Mouse (Mus musculus): ENCODE measurements around the gene Lrfn1.

The Lrfn1 gene

DNA sequence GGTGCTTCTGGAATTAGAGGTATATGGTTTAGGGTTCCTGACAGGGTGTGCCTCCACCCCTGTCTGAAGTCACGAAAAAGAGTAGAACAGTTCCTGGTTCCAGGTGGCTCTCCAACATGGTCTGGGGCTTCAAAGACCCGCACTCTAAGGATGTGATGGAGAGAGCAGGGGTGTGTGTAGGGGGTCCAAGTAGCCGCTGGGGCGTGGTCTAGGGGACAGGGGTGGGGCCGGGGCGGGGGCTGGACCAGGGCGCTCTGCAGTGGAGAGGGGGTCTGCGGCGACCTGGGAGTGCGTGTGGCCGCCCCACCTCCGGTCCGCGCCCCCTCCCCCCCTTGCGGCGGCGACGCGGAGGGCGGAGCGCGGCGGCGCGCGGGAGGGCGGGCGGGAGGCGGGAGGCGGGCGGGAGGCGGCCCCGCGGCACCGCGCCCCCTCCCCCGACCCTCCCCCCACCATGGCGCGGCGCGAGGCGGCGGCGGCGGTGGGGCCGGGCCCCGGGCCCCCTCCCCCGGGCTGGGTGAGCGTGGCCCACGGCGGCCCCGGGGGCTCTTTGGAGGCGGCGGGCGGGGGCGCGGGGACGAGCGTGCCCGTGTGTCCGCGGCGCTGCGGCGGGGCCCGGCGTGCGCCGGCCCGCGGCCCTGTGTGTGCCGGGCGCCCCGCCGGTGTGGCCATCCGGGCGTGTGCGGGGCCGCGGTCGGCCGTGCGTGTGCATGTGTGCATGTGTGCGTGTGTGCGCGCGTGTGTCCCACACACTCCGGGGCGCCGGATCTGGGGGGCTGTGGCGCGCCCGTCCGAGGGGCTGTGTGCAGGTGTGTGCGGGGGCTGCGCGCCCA is at the start of gene Lrfn1:
TSS of gene Lrfn1 (plus strand) at position 450 of the 830 bp plus-strand sequence.
- DNase-seq = no peak

- no peak for DNase-seq
Measured at GRCm38 (mm10) chr7:28410841-28411475, 40.8 kb upstream of the Lrfn1 start.

DNA sequence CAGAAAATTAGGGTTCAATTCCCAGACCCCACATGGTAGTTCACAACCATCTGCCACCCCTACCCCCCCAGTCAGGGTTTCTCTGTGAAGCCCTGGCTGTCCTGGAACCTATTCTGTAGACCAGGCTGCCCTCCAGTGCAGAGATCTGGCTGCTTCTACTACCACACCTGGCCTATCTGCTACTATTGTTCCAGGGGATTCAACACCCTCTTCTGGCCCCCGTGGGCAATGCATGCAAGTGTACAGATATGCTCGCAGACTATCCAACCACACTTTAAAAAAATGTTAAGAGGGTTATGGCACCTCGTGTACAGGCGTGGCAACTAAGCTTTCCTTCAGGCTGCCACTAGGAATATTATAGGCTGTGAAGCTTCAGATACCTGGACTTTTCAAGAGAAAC is 39.0 kb upstream of the Lrfn1 start:
- DNase-seq = peak; percentile 38

DNA sequence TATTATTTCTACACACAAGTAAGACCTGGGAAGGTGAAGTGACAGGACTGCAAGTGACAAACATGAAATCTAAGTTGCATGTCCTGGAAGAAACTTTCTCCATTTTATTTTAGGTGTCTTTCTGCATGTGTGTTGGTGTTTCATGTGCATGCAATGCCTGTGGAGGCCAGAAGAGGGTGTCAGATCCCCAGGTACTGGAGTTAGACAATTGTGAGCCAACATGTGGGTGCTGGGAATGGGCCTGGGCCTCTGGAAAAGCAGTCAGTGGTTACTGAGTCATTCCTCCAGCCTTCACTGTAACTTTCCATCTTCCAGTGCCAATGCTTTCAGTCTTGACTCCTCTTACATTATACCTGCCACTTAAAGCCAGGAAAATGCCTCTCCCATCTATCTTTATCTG is 34.4 kb upstream of the Lrfn1 start:
- DNase-seq = no peak

- DNase-seq = no peak
Measured at GRCm38 (mm10) chr7:28418096-28418670, 33.6 kb upstream of the Lrfn1 start.

DNA sequence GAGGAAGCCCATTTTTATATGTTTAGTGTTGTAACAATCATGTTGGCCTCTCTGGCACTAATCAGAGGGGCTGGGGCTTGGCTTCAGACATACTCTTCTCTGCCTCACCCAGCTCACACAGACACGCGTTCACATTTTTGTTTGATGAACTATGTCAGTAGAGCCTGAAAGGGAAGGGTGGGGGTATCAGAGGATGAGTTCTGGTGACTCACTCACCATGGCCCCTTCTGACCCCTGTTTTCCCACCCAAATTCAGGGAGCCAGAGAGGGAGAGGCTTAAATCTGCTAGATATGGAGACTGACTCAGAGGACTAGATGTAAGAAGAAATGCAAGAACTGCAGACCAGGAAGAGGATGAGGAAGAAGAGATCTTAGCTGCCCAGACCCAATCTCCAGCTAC is 32.4 kb upstream of the Lrfn1 start:
- no peak for DNase-seq

DNA sequence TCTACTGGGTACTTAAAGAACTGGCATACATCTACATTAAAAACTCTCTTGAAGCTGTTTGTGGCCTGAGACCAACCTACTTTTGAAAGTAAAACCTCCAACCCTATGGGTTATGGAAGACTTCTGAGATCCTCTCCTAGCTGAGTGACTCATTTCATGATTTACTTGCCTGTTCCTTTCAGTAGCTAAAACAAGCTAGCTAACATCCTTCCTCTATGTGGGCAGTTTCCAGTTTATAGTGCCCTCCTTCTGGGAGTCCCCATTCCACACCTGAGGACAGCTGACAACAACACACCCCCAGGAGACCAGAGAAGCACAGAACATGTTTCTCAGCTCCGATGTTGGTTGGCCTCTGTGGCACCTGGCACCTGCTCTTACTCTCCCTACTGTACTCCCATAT is 28.8 kb upstream of the Lrfn1 start:
- no peak for DNase-seq

DNA sequence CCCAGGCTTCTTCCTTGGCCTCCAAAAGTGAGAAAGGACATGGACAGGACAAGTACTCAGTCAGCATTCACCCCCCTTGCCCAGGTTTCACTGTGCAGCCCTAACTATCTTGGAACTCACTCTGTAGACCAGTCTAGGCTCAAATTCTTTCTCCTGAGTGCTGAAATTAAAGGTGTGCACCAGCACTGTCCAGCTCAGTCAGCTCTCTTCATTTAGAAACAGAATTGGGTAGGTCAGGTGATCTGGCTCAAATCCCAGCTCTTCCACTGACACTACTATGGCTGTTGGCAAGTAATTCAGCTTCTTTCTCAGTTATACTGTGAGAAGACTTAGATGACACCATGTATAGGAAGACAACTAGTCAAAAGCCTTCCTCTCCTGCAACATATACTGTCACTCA is 24.0 kb upstream of the Lrfn1 start:
- DNase-seq = no peak

- no peak for DNase-seq
Measured at GRCm38 (mm10) chr7:28430512-28430911, 21.3 kb upstream of the Lrfn1 start.

DNA sequence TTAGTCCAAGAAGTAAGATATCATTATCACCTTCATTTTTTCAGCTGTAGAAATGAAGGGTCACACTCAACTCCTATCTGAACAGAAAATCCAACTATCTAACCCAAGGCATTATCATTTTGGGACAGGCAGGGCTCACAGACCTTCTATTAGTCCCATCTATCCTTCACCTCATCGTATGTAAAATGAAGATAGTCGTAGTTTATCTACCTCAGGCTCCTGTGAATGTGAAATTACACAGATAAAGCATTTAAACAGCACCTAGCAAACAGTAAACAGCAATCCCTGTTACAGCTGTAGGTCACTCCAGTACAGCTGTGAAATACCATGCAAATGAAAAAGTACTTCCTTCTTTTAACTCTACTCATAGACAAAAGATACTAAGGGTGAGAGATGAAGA is 19.5 kb upstream of the Lrfn1 start:
- DNase-seq = no peak

- no peak for DNase-seq
Measured at GRCm38 (mm10) chr7:28435660-28436259, 16.0 kb upstream of the Lrfn1 start.

- DNase-seq = peak; percentile 100
Measured at GRCm38 (mm10) chr7:28436271-28436904, 15.4 kb upstream of the Lrfn1 start.

GRCm38 (mm10) chr7:28436932-28437570 is 14.7 kb upstream of the Lrfn1 start, which contains the start of gene Gmfg:
Gene Gmfg, plus strand, starts transcription at chr7:28437447.
- peak; percentile 86 for DNase-seq

- DNase-seq = no peak
Measured at GRCm38 (mm10) chr7:28437964-28438363, 13.8 kb upstream of the Lrfn1 start.

- no peak for DNase-seq
Measured at GRCm38 (mm10) chr7:28438771-28439170, 13.0 kb upstream of the Lrfn1 start.

GRCm38 (mm10) chr7:28440739-28441138 is 11.0 kb upstream of the Lrfn1 start:
- peak; percentile 83 for DNase-seq

- no peak for DNase-seq
Measured at GRCm38 (mm10) chr7:28441776-28442485, 9.8 kb upstream of the Lrfn1 start.

GRCm38 (mm10) chr7:28442688-28443087 is 9.1 kb upstream of the Lrfn1 start:
- no peak for DNase-seq

- no peak for DNase-seq
Measured at GRCm38 (mm10) chr7:28444344-28444974, 7.3 kb upstream of the Lrfn1 start.

- DNase-seq = peak; percentile 85
Measured at GRCm38 (mm10) chr7:28446446-28446845, 5.3 kb upstream of the Lrfn1 start.

- no peak for DNase-seq
Measured at GRCm38 (mm10) chr7:28447101-28447830, 4.5 kb upstream of the Lrfn1 start.
